Mouse (Mus musculus): ENCODE results near the gene Igfbp4. TPM values are rescaled to one million over a fixed set of nuclear protein-coding genes. Genes with fewer than 3 reads are reported as not detected.

Gene Igfbp4
- polyA plus RNA-seq, 1 experiment = 419 TPM

- H3K4me3 ChIP-seq (ENCODE audit: insufficient read depth, low read length) = no peak overlapping the region
- no peaks in the 10 kb centered on the region for H3K4me1 ChIP-seq (ENCODE audit: control insufficient read depth, insufficient read depth, low read length)
- H3K27ac ChIP-seq (ENCODE audit: insufficient read depth, low read length) = no peak overlapping the region
- TF ChIP-seq POLR2A (IDR thresholded peaks at IDR 0.05; ENCODE audit: low read depth, low read length) (no peak), CTCF (IDR thresholded peaks at IDR 0.05; ENCODE audit: borderline replicate concordance, insufficient read depth, low read length) (no peak)
These were observed 50.6 kb downstream of the Igfbp4 start for GRCm38 (mm10) chr11:99091666-99092065.

GRCm38 (mm10) chr11:99093740-99094139 is 52.7 kb downstream of the Igfbp4 start:
- Histone ChIP-seq H3K27ac (ENCODE audit: insufficient read depth, low read length) (no peak overlapping the region), H3K4me1 (ENCODE audit: control insufficient read depth, insufficient read depth, low read length) (no peaks in the 10 kb centered on the region), H3K4me3 (ENCODE audit: insufficient read depth, low read length) (no peak overlapping the region)
- no peak for TF ChIP-seq CTCF (IDR thresholded peaks at IDR 0.05; ENCODE audit: borderline replicate concordance, insufficient read depth, low read length)
- no peak for TF ChIP-seq POLR2A (IDR thresholded peaks at IDR 0.05; ENCODE audit: low read depth, low read length)

GRCm38 (mm10) chr11:99094911-99095676 is 54.0 kb downstream of the Igfbp4 start:
- no peak overlapping the region for H3K4me3 ChIP-seq (ENCODE audit: insufficient read depth, low read length)
- no peak overlapping the region for H3K27ac ChIP-seq (ENCODE audit: insufficient read depth, low read length)
- H3K4me1 ChIP-seq (ENCODE audit: control insufficient read depth, insufficient read depth, low read length) = no peaks in the 10 kb centered on the region; the same call in 1 of the 2 replicates
- TF ChIP-seq CTCF (IDR thresholded peaks at IDR 0.05; ENCODE audit: borderline replicate concordance, insufficient read depth, low read length) = no peak
- TF ChIP-seq POLR2A (IDR thresholded peaks at IDR 0.05; ENCODE audit: low read depth, low read length) = no peak

GRCm38 (mm10) chr11:99095759-99096158 is 54.7 kb downstream of the Igfbp4 start:
- H3K4me1 ChIP-seq (ENCODE audit: control insufficient read depth, insufficient read depth, low read length) = no peaks in the 10 kb centered on the region; the same call in 1 of the 2 replicates
- H3K27ac ChIP-seq (ENCODE audit: insufficient read depth, low read length) = no peak overlapping the region
- H3K4me3 ChIP-seq (ENCODE audit: insufficient read depth, low read length) = no peak overlapping the region
- TF ChIP-seq CTCF (IDR thresholded peaks at IDR 0.05; ENCODE audit: borderline replicate concordance, insufficient read depth, low read length) (no peak), POLR2A (IDR thresholded peaks at IDR 0.05; ENCODE audit: low read depth, low read length) (no peak)

GRCm38 (mm10) chr11:99096417-99096816 is 55.4 kb downstream of the Igfbp4 start:
- no peak for TF ChIP-seq CTCF (IDR thresholded peaks at IDR 0.05; ENCODE audit: borderline replicate concordance, insufficient read depth, low read length)
- TF ChIP-seq POLR2A (IDR thresholded peaks at IDR 0.05; ENCODE audit: low read depth, low read length) = no peak
- H3K4me1 ChIP-seq (ENCODE audit: control insufficient read depth, insufficient read depth, low read length) = no peaks in the 10 kb centered on the region; the same call in 1 of the 2 replicates
- no peak overlapping the region for H3K27ac ChIP-seq (ENCODE audit: insufficient read depth, low read length)
- H3K4me3 ChIP-seq (ENCODE audit: insufficient read depth, low read length) = no peak overlapping the region

- Histone ChIP-seq H3K4me3 (ENCODE audit: insufficient read depth, low read length) (no peak overlapping the region), H3K4me1 (ENCODE audit: control insufficient read depth, insufficient read depth, low read length) (peaks cover under 1% of the 10 kb centered on the region; the same call in 1 of the 2 replicates), H3K27ac (ENCODE audit: insufficient read depth, low read length) (no peak overlapping the region)
- TF ChIP-seq POLR2A (IDR thresholded peaks at IDR 0.05; ENCODE audit: low read depth, low read length) (no peak), CTCF (IDR thresholded peaks at IDR 0.05; ENCODE audit: borderline replicate concordance, insufficient read depth, low read length) (no peak)
These were observed 56.1 kb downstream of the Igfbp4 start for GRCm38 (mm10) chr11:99096996-99097774.

- Histone ChIP-seq H3K4me1 (ENCODE audit: control insufficient read depth, insufficient read depth, low read length) (peaks cover 4% of the 10 kb centered on the region; the same call in 1 of the 2 replicates), H3K4me3 (ENCODE audit: insufficient read depth, low read length) (no peak overlapping the region), H3K27ac (ENCODE audit: insufficient read depth, low read length) (no peak overlapping the region)
- TF ChIP-seq CTCF (IDR thresholded peaks at IDR 0.05; ENCODE audit: borderline replicate concordance, insufficient read depth, low read length) (no peak), POLR2A (IDR thresholded peaks at IDR 0.05; ENCODE audit: low read depth, low read length) (no peak)
These were observed 57.9 kb downstream of the Igfbp4 start for GRCm38 (mm10) chr11:99098924-99099323.

GRCm38 (mm10) chr11:99099516-99099915 is 58.5 kb downstream of the Igfbp4 start:
- TF ChIP-seq POLR2A (IDR thresholded peaks at IDR 0.05; ENCODE audit: low read depth, low read length) = no peak
- no peak for TF ChIP-seq CTCF (IDR thresholded peaks at IDR 0.05; ENCODE audit: borderline replicate concordance, insufficient read depth, low read length)
- Histone ChIP-seq H3K4me3 (ENCODE audit: insufficient read depth, low read length) (no peak overlapping the region), H3K4me1 (ENCODE audit: control insufficient read depth, insufficient read depth, low read length) (peaks cover 4% of the 10 kb centered on the region; the same call in 1 of the 2 replicates), H3K27ac (ENCODE audit: insufficient read depth, low read length) (no peak overlapping the region)

GRCm38 (mm10) chr11:99100215-99100614 is 59.2 kb downstream of the Igfbp4 start:
- peaks cover 4% of the 10 kb centered on the region; the same call in 1 of the 2 replicates for H3K4me1 ChIP-seq (ENCODE audit: control insufficient read depth, insufficient read depth, low read length)
- H3K4me3 ChIP-seq (ENCODE audit: insufficient read depth, low read length) = no peak overlapping the region
- no peak for TF ChIP-seq CTCF (IDR thresholded peaks at IDR 0.05; ENCODE audit: borderline replicate concordance, insufficient read depth, low read length)
- TF ChIP-seq POLR2A (IDR thresholded peaks at IDR 0.05; ENCODE audit: low read depth, low read length) = no peak
- no peak overlapping the region for H3K27ac ChIP-seq (ENCODE audit: insufficient read depth, low read length)

- peaks cover 10% of the 10 kb centered on the region for H3K4me1 ChIP-seq (ENCODE audit: control insufficient read depth, insufficient read depth, low read length)
- no peak for TF ChIP-seq CTCF (IDR thresholded peaks at IDR 0.05; ENCODE audit: borderline replicate concordance, insufficient read depth, low read length)
- TF ChIP-seq POLR2A (IDR thresholded peaks at IDR 0.05; ENCODE audit: low read depth, low read length) = no peak
- H3K4me3 ChIP-seq (ENCODE audit: insufficient read depth, low read length) = no peak overlapping the region
- H3K27ac ChIP-seq (ENCODE audit: insufficient read depth, low read length) = no peak overlapping the region
These were observed 60.6 kb downstream of the Igfbp4 start for GRCm38 (mm10) chr11:99101693-99102092.
